Mouse (Mus musculus) forebrain, postnatal 0 days (tissue): ENCODE results near the gene Epha3. TPM values are rescaled to one million over a fixed set of nuclear protein-coding genes. Genes with fewer than 3 reads are reported as not detected.

Experiments
- ATAC-seq: fragments of 200-750 bp; cut with Nextera tagmentation; 2 replicates; pipeline ENCODE4 v1.8.0; 2017; ENCODE audit warnings: mild to moderate bottlenecking, moderate library complexity
- DNase-seq: peaks from one replicate; pipeline ENCODE4 v3.0.0-alpha.2; 2015
- H3K27ac ChIP-seq: fragments of 300-500 bp; sonication (generic); 2 replicates; pipeline ENCODE4 v1.5.1; 2014; ENCODE audit warnings: low read depth, mild to moderate bottlenecking, antibody characterized with exemption, low read length, moderate library complexity, mixed read lengths
- H3K27me3 ChIP-seq: fragments of 300-500 bp; sonication (generic); 2 replicates; pipeline ENCODE4 v1.6.1; 2014; ENCODE audit warnings: mild to moderate bottlenecking, low read length, mixed read lengths; ENCODE audit not compliant: insufficient read depth
- H3K36me3 ChIP-seq: fragments of 300-500 bp; sonication (generic); 2 replicates; pipeline ENCODE4 v1.6.1; 2014; ENCODE audit warnings: mild to moderate bottlenecking, moderate library complexity; ENCODE audit not compliant: insufficient read depth
- H3K4me1 ChIP-seq: fragments of 300-500 bp; sonication (generic); 2 replicates; pipeline ENCODE4 v1.6.1; 2014; ENCODE audit warnings: antibody characterized with exemption; ENCODE audit not compliant: insufficient read depth
- H3K4me2 ChIP-seq: fragments of 300-500 bp; sonication (generic); 2 replicates; pipeline ENCODE4 v1.6.1; 2014; ENCODE audit warnings: low read depth, mild to moderate bottlenecking, moderate library complexity
- H3K4me3 ChIP-seq: fragments of 300-500 bp; sonication (generic); 2 replicates; pipeline ENCODE4 v1.5.1; 2014; ENCODE audit warnings: low read depth, low read length, mixed read lengths
- H3K9ac ChIP-seq: fragments of 300-500 bp; sonication (generic); 2 replicates; pipeline ENCODE4 v1.6.1; 2014; ENCODE audit warnings: mild to moderate bottlenecking
- H3K9me3 ChIP-seq: fragments of 300-500 bp; sonication (generic); 2 replicates; pipeline ENCODE4 v1.6.1; 2016; ENCODE audit warnings: low read length
- CTCF ChIP-seq: sonication (generic); IDR thresholded peaks from 2 replicates; pipeline ENCODE4 v1.5.1; 2016; ENCODE audit warnings: antibody characterized with exemption, control low read depth, low read depth
- WGBS: fragments of 180-500 bp; shearing (Covaris S2); extraction: QIAGEN DNeasy Blood & Tissue Kit; methylation state at CpG from one replicate; pipeline ENCODE4 v1.1.7; 2014; 5-methylcytosine and 5-hydroxymethylcytosine counted together
- polyA plus RNA-seq: library from polyadenylated mRNA; unstranded; fragments of >200 nt; fragmentation: Nextera tagmentation; extraction: Ambion mirVana; gene quantifications from 2 replicates; pipeline ENCODE4 v1.2.1, GENCODE M21; 2015
- total RNA-seq: library from RNA; depleted of rRNA; stranded (reverse); fragments of >200 nt; gene quantifications from 2 replicates; pipeline ENCODE4 v1.2.3, GENCODE M21; 2014

Epha3 gene
- total and polyA plus RNA-seq, 2 experiments from 2014 or later: 25.4 to 47.1 TPM

DNA sequence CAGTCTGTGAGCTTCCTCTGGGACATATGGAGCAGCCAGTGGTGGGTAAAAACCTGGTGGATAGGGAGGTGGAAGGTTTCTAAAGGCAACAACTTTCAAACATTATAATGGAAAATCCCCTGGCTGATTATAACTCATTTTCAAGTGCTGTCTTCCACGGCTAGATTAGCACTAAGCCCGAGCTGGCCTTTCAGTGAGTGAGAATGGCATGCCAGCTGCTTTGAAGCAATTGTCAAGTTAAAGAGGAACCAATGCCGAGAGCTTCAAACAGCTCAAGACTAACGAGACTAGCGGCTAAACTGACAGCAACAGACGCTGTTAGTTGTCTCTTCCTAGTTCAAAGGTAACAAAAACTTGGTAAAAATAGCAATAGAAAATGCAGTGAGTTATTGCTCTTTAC, 225.3 kb downstream of the Epha3 start:
- H3K9me3 ChIP-seq: no peaks in the 10 kb centered on the region
- H3K36me3 ChIP-seq: no peaks in the 10 kb centered on the region
- ATAC-seq: peak; percentile 50; the same call in 1 of the 2 replicates
- no peak overlapping the region for H3K4me3 ChIP-seq
- H3K27ac ChIP-seq: no peak overlapping the region
- WGBS: 6% methylated on average over 6 of the region's 6 CpGs
- no peak overlapping the region for H3K9ac ChIP-seq
- no peak for TF ChIP-seq CTCF
- no peaks in the 10 kb centered on the region for H3K4me1 ChIP-seq
- peak; percentile 36 for DNase-seq
- H3K4me2 ChIP-seq: no peak overlapping the region
- H3K27me3 ChIP-seq: no peaks in the 10 kb centered on the region

DNA sequence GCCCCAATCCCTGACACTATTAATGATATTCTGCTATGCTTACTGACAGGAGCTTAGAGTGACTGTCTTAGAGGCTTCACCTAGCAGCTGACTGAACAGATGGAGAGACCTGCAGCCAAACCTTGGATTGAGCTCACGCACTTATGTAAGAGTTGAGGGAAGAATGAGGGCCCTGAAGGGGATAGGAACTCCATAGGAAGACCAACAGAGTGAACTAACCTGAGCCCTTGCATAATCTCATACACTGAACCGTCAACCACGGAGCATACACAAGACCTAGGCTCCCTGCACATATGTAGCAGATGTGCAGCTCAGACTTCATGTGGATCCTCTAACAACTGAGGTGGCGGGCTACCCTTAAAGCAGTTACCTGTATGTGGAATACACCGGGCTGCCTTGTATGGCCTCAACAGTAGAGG, 230.2 kb downstream of the Epha3 start:
- no peak for DNase-seq
- Histone ChIP-seq H3K4me3 (no peak overlapping the region), H3K27ac (no peak overlapping the region), H3K4me1 (no peaks in the 10 kb centered on the region), H3K4me2 (no peak overlapping the region), H3K27me3 (no peaks in the 10 kb centered on the region), H3K9me3 (no peaks in the 10 kb centered on the region), H3K36me3 (no peaks in the 10 kb centered on the region), H3K9ac (no peak overlapping the region)
- TF ChIP-seq CTCF: no peak
- ATAC-seq: no peak
- WGBS: 83% methylated on average over 5 of the region's 5 CpGs

DNA sequence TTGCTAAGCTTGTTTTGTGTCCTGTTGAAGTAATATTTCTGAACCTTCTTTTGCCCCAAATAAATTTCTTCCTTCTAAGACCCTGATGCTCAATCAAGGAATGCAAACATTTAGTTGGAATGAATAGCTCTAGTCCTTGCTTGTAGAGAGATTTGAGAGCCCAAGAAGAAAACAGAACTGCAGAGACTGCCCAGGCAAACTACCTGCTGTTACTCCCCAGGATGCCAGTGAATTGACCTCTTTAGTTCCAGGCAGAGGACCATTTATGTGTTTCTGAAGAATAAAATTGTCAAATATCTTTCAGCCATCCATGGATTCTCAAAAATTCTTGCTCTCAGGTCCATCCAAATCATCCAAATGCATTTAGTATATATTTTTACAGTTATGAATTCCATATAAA, 238.7 kb downstream of the Epha3 start:
- Histone ChIP-seq H3K4me2 (no peak overlapping the region), H3K9ac (no peak overlapping the region), H3K27ac (no peak overlapping the region), H3K27me3 (no peaks in the 10 kb centered on the region), H3K4me1 (no peaks in the 10 kb centered on the region), H3K36me3 (no peaks in the 10 kb centered on the region), H3K4me3 (no peak overlapping the region), H3K9me3 (no peaks in the 10 kb centered on the region)
- ATAC-seq: no peak
- no peak for DNase-seq
- no peak for TF ChIP-seq CTCF

DNA sequence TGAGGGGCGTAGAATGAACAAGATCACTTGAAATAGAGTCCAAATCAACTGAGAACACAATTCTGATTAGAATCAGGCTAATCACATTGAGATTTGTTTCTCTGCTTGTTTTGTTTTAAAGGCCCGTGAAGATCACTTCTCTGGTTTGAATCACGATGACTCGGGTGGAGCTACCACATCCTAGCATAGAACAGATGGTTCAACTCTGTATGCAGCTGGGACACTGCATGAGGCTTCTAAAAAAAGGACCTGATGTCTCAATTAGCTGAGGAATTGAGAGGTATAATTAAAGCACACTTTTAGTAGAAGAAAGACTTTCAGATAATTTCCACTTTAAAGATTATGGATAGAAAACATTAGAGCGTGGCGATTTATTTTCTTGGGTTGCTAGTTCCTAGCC, 242.1 kb downstream of the Epha3 start:
- Histone ChIP-seq H3K9me3 (no peaks in the 10 kb centered on the region), H3K4me1 (no peaks in the 10 kb centered on the region), H3K4me2 (no peak overlapping the region), H3K4me3 (no peak overlapping the region), H3K27ac (no peak overlapping the region), H3K27me3 (no peaks in the 10 kb centered on the region), H3K9ac (no peak overlapping the region), H3K36me3 (no peaks in the 10 kb centered on the region)
- DNase-seq (peak; percentile 19), ATAC-seq (peak; percentile 43; the same call in 1 of the 2 replicates)
- TF ChIP-seq CTCF: no peak
- 39% methylated on average over 6 of the region's 6 CpGs for WGBS

DNA sequence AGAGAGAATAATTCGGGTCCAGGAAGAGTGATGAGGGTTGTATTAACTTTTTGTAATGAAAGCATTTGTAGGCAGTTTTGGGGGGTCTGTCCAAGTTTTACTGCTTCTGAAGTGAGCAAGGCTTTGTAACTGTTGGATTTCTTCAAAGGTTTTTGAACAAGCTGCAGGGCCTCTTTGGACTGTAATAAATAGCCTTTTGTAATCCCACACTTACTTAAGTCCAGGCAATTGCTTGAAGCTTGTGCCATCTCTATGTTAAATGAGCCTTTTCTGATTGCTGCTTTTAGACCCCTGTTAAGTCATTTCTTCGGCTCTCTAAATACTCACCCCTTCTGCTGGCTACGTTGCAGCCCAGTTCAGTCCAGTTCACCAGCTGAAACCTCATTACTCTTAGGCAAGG, 248.6 kb downstream of the Epha3 start:
- no peak overlapping the region for H3K4me3 ChIP-seq
- H3K36me3 ChIP-seq: no peaks in the 10 kb centered on the region
- H3K9ac ChIP-seq: no peak overlapping the region
- ATAC-seq (no peak), DNase-seq (no peak)
- 14% methylated on average over 3 of the region's 3 CpGs for WGBS
- H3K9me3 ChIP-seq: no peaks in the 10 kb centered on the region
- no peak for TF ChIP-seq CTCF
- no peak overlapping the region for H3K4me2 ChIP-seq
- no peaks in the 10 kb centered on the region for H3K4me1 ChIP-seq
- H3K27ac ChIP-seq: no peak overlapping the region
- H3K27me3 ChIP-seq: no peaks in the 10 kb centered on the region

DNA sequence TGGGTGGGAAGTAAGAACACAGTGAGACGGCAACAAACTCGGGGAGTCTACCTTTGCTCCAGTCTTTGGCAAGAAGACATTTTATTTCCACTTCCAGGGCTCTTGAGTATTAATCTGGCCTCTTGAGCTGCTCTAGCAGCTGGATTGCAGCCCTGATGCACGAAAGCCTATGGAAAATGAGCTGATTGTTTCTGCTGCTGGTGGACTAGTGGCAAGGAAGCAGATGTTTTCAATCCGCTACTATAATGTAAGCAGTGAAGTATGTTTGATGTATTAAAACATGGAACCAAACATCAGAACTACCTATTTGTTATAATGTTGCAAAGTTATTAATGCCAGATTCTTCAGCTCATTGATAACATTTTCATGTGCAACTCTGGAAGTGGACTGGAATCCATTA, 251.0 kb downstream of the Epha3 start:
- H3K27me3 ChIP-seq: no peaks in the 10 kb centered on the region
- no peak overlapping the region for H3K4me2 ChIP-seq
- H3K9me3 ChIP-seq: no peaks in the 10 kb centered on the region
- DNase-seq (no peak), ATAC-seq (no peak)
- TF ChIP-seq CTCF: no peak
- no peak overlapping the region for H3K4me3 ChIP-seq
- WGBS: 82% methylated on average over 4 of the region's 4 CpGs
- H3K4me1 ChIP-seq: no peaks in the 10 kb centered on the region
- H3K36me3 ChIP-seq: no peaks in the 10 kb centered on the region
- no peak overlapping the region for H3K9ac ChIP-seq
- no peak overlapping the region for H3K27ac ChIP-seq

DNA sequence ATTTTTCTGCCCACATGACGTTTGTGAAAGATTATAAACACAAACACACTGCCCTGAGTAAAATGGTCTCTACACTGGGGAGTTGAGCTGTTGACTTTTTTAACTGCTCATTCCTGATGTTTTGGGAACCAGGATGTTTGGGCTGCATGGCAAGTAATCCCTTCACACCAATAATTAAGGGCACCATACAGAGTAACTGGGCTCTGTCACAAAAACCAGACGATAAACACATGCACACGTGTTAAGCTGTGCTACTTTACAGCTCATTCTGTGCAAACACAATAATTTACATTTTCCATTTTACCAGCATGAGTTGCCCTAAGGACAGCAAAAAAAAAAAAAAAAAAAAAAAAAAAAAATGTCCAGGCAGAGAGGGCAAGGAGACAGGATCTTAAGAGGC, 263.7 kb downstream of the Epha3 start:
- no peak for TF ChIP-seq CTCF
- ATAC-seq: no peak
- Histone ChIP-seq H3K9me3 (no peaks in the 10 kb centered on the region), H3K4me1 (no peaks in the 10 kb centered on the region), H3K9ac (no peak overlapping the region), H3K27me3 (no peaks in the 10 kb centered on the region), H3K4me3 (no peak overlapping the region), H3K27ac (no peak overlapping the region), H3K4me2 (no peak overlapping the region), H3K36me3 (peaks cover 15% of the 10 kb centered on the region; the same call in 1 of the 2 replicates)
- WGBS: 20% methylated on average over 3 of the region's 3 CpGs
- no peak for DNase-seq

DNA sequence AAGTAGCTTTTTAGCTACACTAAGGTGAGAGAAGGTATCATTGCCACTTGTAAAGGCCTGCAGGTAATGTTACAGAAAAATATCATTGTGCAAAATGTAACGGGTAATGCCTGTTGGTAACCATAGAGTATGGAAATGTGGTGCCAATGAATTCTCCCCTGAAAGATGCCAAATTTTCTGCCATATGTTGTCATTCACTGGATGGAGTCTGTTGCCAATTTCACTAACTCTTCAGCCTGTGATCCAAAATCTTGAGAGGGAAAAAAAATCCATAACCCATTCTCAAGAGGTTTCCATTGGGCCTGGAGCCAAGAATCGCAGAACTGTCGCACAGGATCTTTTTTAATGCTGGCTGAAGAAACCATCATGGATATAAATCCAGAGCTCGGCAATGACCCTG, 269.3 kb downstream of the Epha3 start:
- no peaks in the 10 kb centered on the region for H3K9me3 ChIP-seq
- TF ChIP-seq CTCF: no peak
- WGBS: 46% methylated on average over 4 of the region's 4 CpGs
- H3K4me3 ChIP-seq: no peak overlapping the region
- no peak overlapping the region for H3K9ac ChIP-seq
- H3K27ac ChIP-seq: no peak overlapping the region; the same call in 1 of the 2 replicates
- H3K4me1 ChIP-seq: no peaks in the 10 kb centered on the region
- DNase-seq (peak; percentile 68), ATAC-seq (peak; percentile 60)
- no peak overlapping the region for H3K4me2 ChIP-seq
- H3K36me3 ChIP-seq: peaks cover 17% of the 10 kb centered on the region; the same call in 1 of the 2 replicates
- H3K27me3 ChIP-seq: no peaks in the 10 kb centered on the region
